Mouse (Mus musculus): ENCODE measurements around the gene Gm17657. TPM values are rescaled to one million over a fixed set of nuclear protein-coding genes. Genes with fewer than 3 reads are reported as not detected.

Gene Gm17657
- polyA plus RNA-seq, 1 experiment from 2014 or later, result not detected

GRCm38 (mm10) chr17:29475142-29475541, 74.3 kb downstream of the Gm17657 start:
- H3K4me1 ChIP-seq (ENCODE audit: control insufficient read depth, insufficient read depth, low read length), result no peaks in the 10 kb centered on the region
- no peaks in the 10 kb centered on the region for H3K9me3 ChIP-seq (replicated peaks; ENCODE audit: control insufficient read depth, low read length)
- H3K4me3 ChIP-seq (ENCODE audit: low read depth, low read length), result no peak overlapping the region
- no peaks in the 10 kb centered on the region for H3K36me3 ChIP-seq (replicated peaks; ENCODE audit: control insufficient read depth, insufficient read depth, low read depth, low read length)
- H3K4me2 ChIP-seq (ENCODE audit: low read depth, low read length), result no peak overlapping the region
- ATAC-seq (replicated peaks; ENCODE audit: insufficient number of reproducible peaks, low FRiP score, low TSS enrichment, low read depth) (no peak), DNase-seq (ENCODE audit: low spot score) (no peak)
- H3K9ac ChIP-seq (replicated peaks; ENCODE audit: low read length), result no peak overlapping the region
- no peaks in the 10 kb centered on the region for H3K27me3 ChIP-seq (ENCODE audit: control insufficient read depth, insufficient read depth, low read length)
- 89% methylated on average over 3 of the region's 3 CpGs for WGBS
- H3K27ac ChIP-seq (replicated peaks; ENCODE audit: low read depth, low read length), result no peak overlapping the region

DNA sequence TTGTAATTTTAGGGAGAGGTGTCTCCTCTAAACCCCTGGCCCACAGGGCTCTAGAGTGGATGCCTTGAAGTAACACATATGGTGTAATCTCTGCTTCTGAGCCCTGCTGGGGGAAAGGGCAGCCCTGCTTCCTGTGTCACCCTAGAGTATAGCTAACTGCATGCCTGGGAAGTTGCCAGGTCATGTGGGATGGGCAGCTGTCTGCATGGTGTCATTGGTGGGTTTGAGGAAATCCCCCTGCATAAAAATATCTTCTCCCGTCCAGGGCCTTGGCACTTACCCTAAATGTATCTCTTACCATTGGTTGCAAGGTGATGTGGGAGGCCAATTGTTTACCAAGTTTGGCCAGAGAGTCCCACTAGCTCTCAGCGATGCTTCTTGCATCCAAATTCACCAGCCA, 75.4 kb downstream of the Gm17657 start:
- no peak for DNase-seq (ENCODE audit: low spot score)
- 89% methylated on average over 2 of the region's 2 CpGs for WGBS
- H3K4me3 ChIP-seq (ENCODE audit: low read depth, low read length), result no peak overlapping the region
- H3K4me2 ChIP-seq (ENCODE audit: low read depth, low read length), result no peak overlapping the region
- H3K27ac ChIP-seq (replicated peaks; ENCODE audit: low read depth, low read length), result no peak overlapping the region; the same call in 1 of the 2 replicates
- no peaks in the 10 kb centered on the region for H3K4me1 ChIP-seq (ENCODE audit: control insufficient read depth, insufficient read depth, low read length)
- no peaks in the 10 kb centered on the region for H3K36me3 ChIP-seq (replicated peaks; ENCODE audit: control insufficient read depth, insufficient read depth, low read depth, low read length)
- H3K9me3 ChIP-seq (replicated peaks; ENCODE audit: control insufficient read depth, low read length), result no peaks in the 10 kb centered on the region
- no peaks in the 10 kb centered on the region for H3K27me3 ChIP-seq (ENCODE audit: control insufficient read depth, insufficient read depth, low read length)
- H3K9ac ChIP-seq (replicated peaks; ENCODE audit: low read length), result no peak overlapping the region
- ATAC-seq (replicated peaks; ENCODE audit: insufficient number of reproducible peaks, low FRiP score, low TSS enrichment, low read depth), result no peak

GRCm38 (mm10) chr17:29473466-29473865, 76.0 kb downstream of the Gm17657 start:
- Histone ChIP-seq H3K36me3 (replicated peaks; ENCODE audit: control insufficient read depth, insufficient read depth, low read depth, low read length) (no peaks in the 10 kb centered on the region), H3K27me3 (ENCODE audit: control insufficient read depth, insufficient read depth, low read length) (no peaks in the 10 kb centered on the region), H3K9me3 (replicated peaks; ENCODE audit: control insufficient read depth, low read length) (no peaks in the 10 kb centered on the region), H3K4me2 (ENCODE audit: low read depth, low read length) (no peak overlapping the region), H3K27ac (replicated peaks; ENCODE audit: low read depth, low read length) (no peak overlapping the region), H3K4me3 (ENCODE audit: low read depth, low read length) (no peak overlapping the region), H3K9ac (replicated peaks; ENCODE audit: low read length) (no peak overlapping the region), H3K4me1 (ENCODE audit: control insufficient read depth, insufficient read depth, low read length) (no peaks in the 10 kb centered on the region)
- 96% methylated on average over 10 of the region's 10 CpGs for WGBS
- ATAC-seq (replicated peaks; ENCODE audit: insufficient number of reproducible peaks, low FRiP score, low TSS enrichment, low read depth) (no peak), DNase-seq (ENCODE audit: low spot score) (no peak)

Small RNA genes within 50 kb of the gene (microRNA-seq; reads per million reads assigned to microRNA genes)
- gene Mir7667 (ENCODE audit: borderline number of aligned reads), result not detected

Other genes starting within 250 kb of the Gm17657 start
- gene Pi16, start 232.0 kb downstream of the Gm17657 start, polyA plus RNA-seq (2014; fragmentation: Nextera tagmentation; extraction: Ambion mirVana), result 0.32 and 0.56 TPM in 2 replicates
- gene Mtch1, start 201.7 kb downstream of the Gm17657 start, polyA plus RNA-seq (2014; fragmentation: Nextera tagmentation; extraction: Ambion mirVana), result 370 and 382 TPM in 2 replicates
- 7.0 and 8.6 TPM in 2 replicates for gene Fgd2, start 188.7 kb downstream of the Gm17657 start, polyA plus RNA-seq (2014; fragmentation: Nextera tagmentation; extraction: Ambion mirVana)
- gene Pim1, start 58.9 kb downstream of the Gm17657 start, polyA plus RNA-seq (2014; fragmentation: Nextera tagmentation; extraction: Ambion mirVana), result 17.6 and 19.2 TPM in 2 replicates
- 16.7 and 17.5 TPM in 2 replicates for gene Tbc1d22b, start 147 bp upstream of the Gm17657 start, polyA plus RNA-seq (2014; fragmentation: Nextera tagmentation; extraction: Ambion mirVana)
- 0.36 TPM in 2 replicates for gene Tmem217, start 2.7 kb upstream of the Gm17657 start, polyA plus RNA-seq (2014; fragmentation: Nextera tagmentation; extraction: Ambion mirVana)
- 118 and 129 TPM in 2 replicates for gene Rnf8, start 65.2 kb upstream of the Gm17657 start, polyA plus RNA-seq (2014; fragmentation: Nextera tagmentation; extraction: Ambion mirVana)
- gene Gm28043, start 65.2 kb upstream of the Gm17657 start, polyA plus RNA-seq (2014; fragmentation: Nextera tagmentation; extraction: Ambion mirVana), result 1.8 and 2.1 TPM in 2 replicates
- gene Cmtr1, start 111.0 kb upstream of the Gm17657 start, polyA plus RNA-seq (2014; fragmentation: Nextera tagmentation; extraction: Ambion mirVana), result 120 and 132 TPM in 2 replicates
- gene Ccdc167, start 167.4 kb upstream of the Gm17657 start, polyA plus RNA-seq (2014; fragmentation: Nextera tagmentation; extraction: Ambion mirVana), result 13.8 and 15.2 TPM in 2 replicates